Mouse (Mus musculus) cerebellum, adult 2 months (tissue): ENCODE results near the gene Pdyn.

Source experiments
- CTCF ChIP-seq: fragments of 200-500 bp; IDR thresholded peaks from 2 replicates; pipeline ENCODE4 v1.5.1; 2011; ENCODE audit warnings: low read depth, mild to moderate bottlenecking, control low read depth, low read length, moderate library complexity, borderline replicate concordance; ENCODE audit not compliant: insufficient read depth
- POLR2A ChIP-seq: fragments of 200-500 bp; IDR thresholded peaks from 2 replicates; pipeline ENCODE4 v1.6.1; 2011; ENCODE audit warnings: low read length, control low read depth, borderline replicate concordance; ENCODE audit not compliant: insufficient read depth

GRCm38 (mm10) chr2:129652616-129653015 is 47.0 kb downstream of the Pdyn start:
- no peak for TF ChIP-seq POLR2A
- no peak for TF ChIP-seq CTCF
